Mouse (Mus musculus) myocyte (in vitro differentiated cells): ENCODE data around the gene Fabp1. TPM values are rescaled to one million over a fixed set of nuclear protein-coding genes. Genes with fewer than 3 reads are reported as not detected.

Experiments
- H3K27me3 ChIP-seq: one replicate; pipeline ENCODE4 v1.6.1; 2011; ENCODE audit not compliant: control insufficient read depth, insufficient read depth, insufficient read length
- H3K36me3 ChIP-seq: one replicate; pipeline ENCODE4 v1.6.1; 2011; ENCODE audit not compliant: control insufficient read depth, insufficient read depth
- H3K4me2 ChIP-seq: one replicate; pipeline ENCODE4 v1.6.1; 2011; ENCODE audit warnings: low read depth, control low read depth
- H3K4me3 ChIP-seq: one replicate; pipeline ENCODE4 v1.5.1; 2011; ENCODE audit warnings: mild to moderate bottlenecking, control low read depth, moderate library complexity
- H3K79me2 ChIP-seq: one replicate; pipeline ENCODE4 v1.6.1; 2011; ENCODE audit not compliant: control insufficient read depth, insufficient read depth
- H3ac ChIP-seq: one replicate; pipeline ENCODE4 v1.6.1; 2011; ENCODE audit not compliant: control insufficient read depth, insufficient read length
- CEBPB ChIP-seq: IDR thresholded peaks from 2 replicates; pipeline ENCODE4 v1.6.1; 2011; ENCODE audit warnings: mild to moderate bottlenecking, moderate library complexity; ENCODE audit not compliant: poor library complexity, insufficient read depth, severe bottlenecking
- E2F4 ChIP-seq: IDR thresholded peaks from one replicate; pipeline ENCODE4 v1.6.1; 2011; ENCODE audit warnings: mild to moderate bottlenecking, control low read depth, moderate library complexity; ENCODE audit not compliant: insufficient read depth
- MAX ChIP-seq: IDR thresholded peaks from one replicate; pipeline ENCODE4 v1.6.1; 2011; ENCODE audit warnings: low read depth, mild to moderate bottlenecking, control low read depth
- MYOD1 ChIP-seq, 3 experiments: IDR thresholded peaks; one replicate each; pipeline ENCODE4 v1.6.1; 2011; ENCODE audit warnings: control low read depth in 2 of 3, low read depth in 2 of 3, mild to moderate bottlenecking in 2 of 3, moderate library complexity in 1 of 3; ENCODE audit not compliant: insufficient read length in 2 of 3, control insufficient read depth in 1 of 3
- MYOG ChIP-seq, 3 experiments: IDR thresholded peaks; one replicate each; pipeline ENCODE4 v1.6.1; 2011; ENCODE audit warnings: control low read depth in 2 of 3, low read depth in 2 of 3, mild to moderate bottlenecking in 2 of 3; ENCODE audit not compliant: insufficient read length in 2 of 3, control insufficient read depth in 1 of 3, insufficient read depth in 1 of 3
- POLR2A ChIP-seq: IDR thresholded peaks from one replicate; pipeline ENCODE4 v1.6.1; 2011; ENCODE audit warnings: low read depth, mild to moderate bottlenecking, control low read depth, moderate library complexity; ENCODE audit not compliant: insufficient read length
- POLR2AphosphoS2 ChIP-seq: IDR thresholded peaks from one replicate; pipeline ENCODE4 v1.6.1; 2011; ENCODE audit warnings: low read depth, control low read depth; ENCODE audit not compliant: insufficient read length
- REST ChIP-seq: IDR thresholded peaks from one replicate; pipeline ENCODE4 v1.6.1; 2011; ENCODE audit warnings: mild to moderate bottlenecking, control low read depth, moderate library complexity; ENCODE audit not compliant: insufficient read depth, insufficient read length
- SRF ChIP-seq: IDR thresholded peaks from one replicate; pipeline ENCODE4 v1.6.1; 2011; ENCODE audit warnings: low read depth; ENCODE audit not compliant: control insufficient read depth, insufficient read length
- TCF12 ChIP-seq: IDR thresholded peaks from one replicate; pipeline ENCODE4 v1.6.1; 2011; ENCODE audit warnings: mild to moderate bottlenecking, control low read depth; ENCODE audit not compliant: poor library complexity, insufficient read depth, severe bottlenecking
- TCF3 ChIP-seq: IDR thresholded peaks from one replicate; pipeline ENCODE4 v1.6.1; 2011; ENCODE audit warnings: low read depth, control low read depth; ENCODE audit not compliant: insufficient read length
- USF1 ChIP-seq: IDR thresholded peaks from one replicate; pipeline ENCODE4 v1.6.1; 2011; ENCODE audit warnings: low read depth, mild to moderate bottlenecking, control low read depth, moderate library complexity
- polyA plus RNA-seq: library from polyadenylated mRNA; unstranded; fragments of >200 nt; fragmentation: generic; extraction: Trizol; gene quantifications from one replicate; pipeline ENCODE4 v1.2.1, GENCODE M21; 2012; ENCODE audit warnings: missing spikeins

Fabp1 gene
- not detected for polyA plus RNA-seq

- TF ChIP-seq MAX (no peak), E2F4 (no peak), MYOD1 (IDR thresholded peaks at IDR 0.05; ENCODE audit: control insufficient read depth in 1 of 3, insufficient read length in 2 of 3, low read depth in 2 of 3) (no peak), USF1 (no peak), TCF12 (no peak), CEBPB (no peak), POLR2A (no peak), TCF3 (no peak), POLR2AphosphoS2 (no peak), REST (no peak)
- H3K36me3 ChIP-seq = no peaks in the 10 kb centered on the region
- H3K79me2 ChIP-seq = no peaks in the 10 kb centered on the region
- no peaks in the 10 kb centered on the region for H3K27me3 ChIP-seq
- H3ac ChIP-seq = no peak within 1 kb of the TSS
- no peak within 1 kb of the TSS for H3K4me3 ChIP-seq
- H3K4me2 ChIP-seq = no peak within 1 kb of the TSS
Measured at GRCm38 (mm10) chr6:71199612-71200011, at the start of gene Fabp1. Gene Fabp1 (plus strand): TSS chr6:71199827.

GRCm38 (mm10) chr6:71151098-71151497 is 48.5 kb upstream of the Fabp1 start:
- TF ChIP-seq TCF12 (no peak), MYOD1 (IDR thresholded peaks at IDR 0.05; ENCODE audit: control insufficient read depth in 1 of 3, insufficient read length in 2 of 3, low read depth in 2 of 3) (no peak), SRF (no peak), MYOG (IDR thresholded peaks at IDR 0.05; ENCODE audit: control insufficient read depth in 1 of 3, insufficient read depth in 1 of 3, insufficient read length in 2 of 3, low read depth in 2 of 3) (no peak), MAX (no peak), POLR2AphosphoS2 (no peak), CEBPB (no peak), TCF3 (no peak), E2F4 (no peak), REST (no peak), POLR2A (no peak)
- no peak overlapping the region for H3ac ChIP-seq
- no peak overlapping the region for H3K4me2 ChIP-seq
- H3K79me2 ChIP-seq = no peaks in the 10 kb centered on the region
- H3K4me3 ChIP-seq = no peak overlapping the region
- peaks cover 5% of the 10 kb centered on the region for H3K27me3 ChIP-seq
- no peaks in the 10 kb centered on the region for H3K36me3 ChIP-seq

- Histone ChIP-seq H3K79me2 (no peaks in the 10 kb centered on the region), H3ac (no peak overlapping the region), H3K4me2 (no peak overlapping the region), H3K36me3 (no peaks in the 10 kb centered on the region), H3K4me3 (no peak overlapping the region), H3K27me3 (peaks cover 5% of the 10 kb centered on the region)
- TF ChIP-seq MAX (no peak), E2F4 (no peak), REST (no peak), SRF (no peak), MYOG (IDR thresholded peaks at IDR 0.05; ENCODE audit: control insufficient read depth in 1 of 3, insufficient read depth in 1 of 3, insufficient read length in 2 of 3, low read depth in 2 of 3) (no peak), TCF3 (no peak), POLR2A (no peak), POLR2AphosphoS2 (no peak), MYOD1 (IDR thresholded peaks at IDR 0.05; ENCODE audit: control insufficient read depth in 1 of 3, insufficient read length in 2 of 3, low read depth in 2 of 3) (no peak), TCF12 (no peak), CEBPB (no peak), USF1 (no peak)
Measured at GRCm38 (mm10) chr6:71153486-71153885, 46.1 kb upstream of the Fabp1 start.

- peaks cover 13% of the 10 kb centered on the region for H3K27me3 ChIP-seq
- H3K4me3 ChIP-seq = no peak overlapping the region
- H3K79me2 ChIP-seq = no peaks in the 10 kb centered on the region
- TF ChIP-seq SRF (no peak), E2F4 (no peak), POLR2A (no peak), TCF12 (no peak), USF1 (no peak), POLR2AphosphoS2 (no peak)
- no peaks in the 10 kb centered on the region for H3K36me3 ChIP-seq
- no peak overlapping the region for H3ac ChIP-seq
- no peak overlapping the region for H3K4me2 ChIP-seq
Measured at GRCm38 (mm10) chr6:71154861-71155260, 44.8 kb upstream of the Fabp1 start.

GRCm38 (mm10) chr6:71156674-71157326 is 42.8 kb upstream of the Fabp1 start:
- peaks cover 8% of the 10 kb centered on the region for H3K27me3 ChIP-seq
- TF ChIP-seq E2F4 (no peak), SRF (no peak), USF1 (no peak), POLR2A (no peak), TCF3 (no peak), POLR2AphosphoS2 (no peak), CEBPB (no peak), TCF12 (no peak), MYOG (IDR thresholded peaks at IDR 0.05; ENCODE audit: control insufficient read depth in 1 of 3, insufficient read depth in 1 of 3, insufficient read length in 2 of 3, low read depth in 2 of 3) (no peak), MYOD1 (IDR thresholded peaks at IDR 0.05; ENCODE audit: control insufficient read depth in 1 of 3, insufficient read length in 2 of 3, low read depth in 2 of 3) (no peak), REST (no peak), MAX (no peak)
- peak overlapping the region; percentile 39 for H3K4me2 ChIP-seq
- no peaks in the 10 kb centered on the region for H3K36me3 ChIP-seq
- H3K4me3 ChIP-seq = no peak overlapping the region
- no peak overlapping the region for H3ac ChIP-seq
- H3K79me2 ChIP-seq = no peaks in the 10 kb centered on the region
